Mouse (Mus musculus) MEL (cell line): ENCODE results near the gene Thada. TPM values are rescaled to one million over a fixed set of nuclear protein-coding genes. Genes with fewer than 3 reads are reported as not detected.

Source experiments
- DNase-seq: peaks from one replicate; pipeline ENCODE4 v3.0.0; 2011; ENCODE audit warnings: low read depth, low spot score
- H3K27ac ChIP-seq: 2 replicates; pipeline ENCODE4 v1.5.1; 2012; ENCODE audit warnings: low read depth, mild to moderate bottlenecking, control low read depth, low read length, moderate library complexity; ENCODE audit not compliant: control insufficient read depth
- H3K27me3 ChIP-seq, 2 experiments: fragments of 150-350 bp in 1 of 2; sonication (generic) in 1 of 2; 2 replicates each; pipeline ENCODE4 v1.6.1; 2012; ENCODE audit warnings: low read length in 2 of 2, mild to moderate bottlenecking in 2 of 2, improper control_type of control experiment in 1 of 2, moderate library complexity in 1 of 2; ENCODE audit not compliant: insufficient read depth in 2 of 2, control insufficient read depth in 1 of 2
- H3K36me3 ChIP-seq, 2 experiments: 2 replicates each; pipeline ENCODE4 v1.6.1; 2012 to 2014; ENCODE audit warnings: low read length in 2 of 2, improper control_type of control experiment in 1 of 2, inconsistent platforms in 1 of 2, mild to moderate bottlenecking in 1 of 2; ENCODE audit not compliant: insufficient read depth in 2 of 2, control insufficient read depth in 1 of 2
- H3K4me1 ChIP-seq, 2 experiments: fragments of 150-350 bp in 1 of 2; sonication (generic) in 1 of 2; 2 replicates each; pipeline ENCODE4 v1.6.1; 2012; ENCODE audit warnings: low read length in 2 of 2, improper control_type of control experiment in 1 of 2, mild to moderate bottlenecking in 1 of 2; ENCODE audit not compliant: insufficient read depth in 2 of 2, control insufficient read depth in 1 of 2
- H3K4me3 ChIP-seq, 2 experiments: fragments of 150-350 bp in 1 of 2; sonication (generic) in 1 of 2; 2 replicates each; pipeline ENCODE4 v1.5.1; 2012; ENCODE audit warnings: low read depth in 2 of 2, low read length in 2 of 2, mild to moderate bottlenecking in 2 of 2, moderate library complexity in 2 of 2, control low read depth in 1 of 2, improper control_type of control experiment in 1 of 2; ENCODE audit not compliant: control insufficient read depth in 1 of 2, insufficient read depth in 1 of 2
- H3K79me2 ChIP-seq: 2 replicates; pipeline ENCODE4 v1.6.1; 2012; ENCODE audit warnings: mild to moderate bottlenecking, low read length, moderate library complexity; ENCODE audit not compliant: control insufficient read depth, poor library complexity, insufficient read depth
- H3K9ac ChIP-seq: 2 replicates; pipeline ENCODE4 v1.6.1; 2012; ENCODE audit warnings: low read depth, mild to moderate bottlenecking, control low read depth, low read length, moderate library complexity; ENCODE audit not compliant: control insufficient read depth, poor library complexity, severe bottlenecking
- H3K9me3 ChIP-seq: fragments of 150-350 bp; sonication (generic); replicated peaks from 2 replicates; pipeline ENCODE4 v1.6.1; 2012; ENCODE audit warnings: mild to moderate bottlenecking, low read length, improper control_type of control experiment, moderate library complexity; ENCODE audit not compliant: insufficient read depth
- CHD1 ChIP-seq: IDR thresholded peaks from 2 replicates; pipeline ENCODE4 v1.6.1; 2012; ENCODE audit warnings: low read depth, mild to moderate bottlenecking, inconsistent platforms, low read length, improper control_type of control experiment
- GABPA ChIP-seq: IDR thresholded peaks from 2 replicates; pipeline ENCODE4 v1.6.1; 2012; ENCODE audit warnings: low read depth, mild to moderate bottlenecking, inconsistent platforms, low read length, improper control_type of control experiment, moderate library complexity
- GATA1 ChIP-seq: IDR thresholded peaks from 2 replicates; pipeline ENCODE4 v1.6.1; 2011; ENCODE audit warnings: low read depth, low read length, improper control_type of control experiment
- HCFC1 ChIP-seq: IDR thresholded peaks from 2 replicates; pipeline ENCODE4 v1.6.1; 2012; ENCODE audit warnings: low read depth, mild to moderate bottlenecking, inconsistent platforms, low read length, improper control_type of control experiment, moderate library complexity
- MAFK ChIP-seq: IDR thresholded peaks from 2 replicates; pipeline ENCODE4 v1.6.1; 2011; ENCODE audit warnings: low read depth, mild to moderate bottlenecking, low read length, improper control_type of control experiment, borderline replicate concordance
- MAX ChIP-seq: IDR thresholded peaks from 2 replicates; pipeline ENCODE4 v1.6.1; 2011; ENCODE audit warnings: low read length, improper control_type of control experiment
- MAZ ChIP-seq: IDR thresholded peaks from 2 replicates; pipeline ENCODE4 v1.6.1; 2012; ENCODE audit warnings: low read depth, mild to moderate bottlenecking, inconsistent platforms, low read length, improper control_type of control experiment
- MXI1 ChIP-seq: IDR thresholded peaks from 2 replicates; pipeline ENCODE4 v1.6.1; 2011; ENCODE audit warnings: mild to moderate bottlenecking, low read depth, low read length, improper control_type of control experiment
- MYB ChIP-seq: IDR thresholded peaks from 2 replicates; pipeline ENCODE4 v1.6.1; 2011; ENCODE audit warnings: mild to moderate bottlenecking, low read depth, low read length, improper control_type of control experiment
- MYC ChIP-seq: IDR thresholded peaks from 2 replicates; pipeline ENCODE4 v1.6.1; 2011; ENCODE audit warnings: low read depth, mild to moderate bottlenecking, low read length, improper control_type of control experiment, moderate library complexity
- NELFE ChIP-seq: IDR thresholded peaks from 2 replicates; pipeline ENCODE4 v1.6.1; 2011; ENCODE audit warnings: low read depth, low read length, improper control_type of control experiment
- NRF1 ChIP-seq: IDR thresholded peaks from 2 replicates; pipeline ENCODE4 v1.6.1; 2014; ENCODE audit warnings: low read depth, mild to moderate bottlenecking, inconsistent platforms, low read length, improper control_type of control experiment, moderate library complexity; ENCODE audit not compliant: poor library complexity, insufficient read depth, severe bottlenecking
- POLR2A ChIP-seq, 2 experiments: IDR thresholded peaks; 2 replicates each; pipeline ENCODE4 v1.6.1; 2011 to 2012; ENCODE audit warnings: low read length in 2 of 2, mild to moderate bottlenecking in 2 of 2, control low read depth in 1 of 2, improper control_type of control experiment in 1 of 2, low read depth in 1 of 2, moderate library complexity in 1 of 2; ENCODE audit not compliant: control insufficient read depth in 1 of 2, insufficient read depth in 1 of 2, poor library complexity in 1 of 2
- POLR2AphosphoS2 ChIP-seq: IDR thresholded peaks from 2 replicates; pipeline ENCODE4 v1.6.1; 2011; ENCODE audit warnings: low read length, improper control_type of control experiment
- TBP ChIP-seq: IDR thresholded peaks from 2 replicates; pipeline ENCODE4 v1.8.0; 2011; ENCODE audit warnings: low read depth, low read length, improper control_type of control experiment
- USF1 ChIP-seq: IDR thresholded peaks from 2 replicates; pipeline ENCODE4 v1.6.1; 2014; ENCODE audit warnings: low read depth, mild to moderate bottlenecking, inconsistent platforms, low read length, improper control_type of control experiment, moderate library complexity
- ZMIZ1 ChIP-seq: IDR thresholded peaks from 2 replicates; pipeline ENCODE4 v1.6.1; 2012; ENCODE audit warnings: low read depth, mild to moderate bottlenecking, inconsistent platforms, low read length, improper control_type of control experiment, moderate library complexity
- polyA plus RNA-seq, 2 experiments: library from polyadenylated mRNA; stranded (reverse) in 1 of 2; unstranded in 1 of 2; fragments of >175 nt in 1 of 2; fragments of >200 nt in 1 of 2; gene quantifications; 2 replicates each; pipeline versions ENCODE4 v1.2.1 to v1.2.4; 2012; ENCODE audit warnings: low replicate concordance in 2 of 2, low read depth in 1 of 2; ENCODE audit not compliant: insufficient read length in 2 of 2, insufficient read depth in 1 of 2, missing spikeins in 1 of 2
- total RNA-seq: library from RNA; depleted of rRNA; stranded (reverse); fragments of 300-350 nt; gene quantifications from 2 replicates; pipeline ENCODE4 v1.2.3, GENCODE M21; 2012

Thada gene
- total and polyA plus RNA-seq, 3 experiments = 19.8 to 20.6 TPM; not detected in 1

DNA sequence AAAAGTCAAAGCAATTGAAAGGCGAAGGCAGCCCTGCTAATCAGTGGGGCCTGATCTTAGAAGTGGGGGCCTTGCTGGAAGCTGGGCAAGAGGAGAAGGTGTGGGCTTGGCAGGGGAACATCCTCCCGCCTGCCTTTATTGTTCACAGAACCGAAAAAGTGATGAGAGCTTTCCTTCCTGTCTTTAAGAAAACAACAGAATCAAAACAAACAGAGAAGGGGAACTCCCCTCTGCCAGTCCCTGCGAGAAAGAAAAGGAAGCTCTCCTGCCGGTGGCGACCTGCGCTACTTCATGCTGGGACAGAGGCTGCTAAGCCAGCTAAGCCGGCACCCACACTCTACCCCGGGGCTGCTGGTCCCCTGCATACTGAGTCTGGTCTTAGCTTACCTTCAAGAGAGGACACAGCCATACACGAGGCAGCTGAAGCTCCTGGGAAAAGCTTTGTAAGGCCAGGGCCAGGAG, 320.1 kb downstream of the Thada start (continued):
- TF ChIP-seq CHD1 = no peak; the same call in 1 of the 2 replicates
- peak; percentile 88 for TF ChIP-seq TBP

DNA sequence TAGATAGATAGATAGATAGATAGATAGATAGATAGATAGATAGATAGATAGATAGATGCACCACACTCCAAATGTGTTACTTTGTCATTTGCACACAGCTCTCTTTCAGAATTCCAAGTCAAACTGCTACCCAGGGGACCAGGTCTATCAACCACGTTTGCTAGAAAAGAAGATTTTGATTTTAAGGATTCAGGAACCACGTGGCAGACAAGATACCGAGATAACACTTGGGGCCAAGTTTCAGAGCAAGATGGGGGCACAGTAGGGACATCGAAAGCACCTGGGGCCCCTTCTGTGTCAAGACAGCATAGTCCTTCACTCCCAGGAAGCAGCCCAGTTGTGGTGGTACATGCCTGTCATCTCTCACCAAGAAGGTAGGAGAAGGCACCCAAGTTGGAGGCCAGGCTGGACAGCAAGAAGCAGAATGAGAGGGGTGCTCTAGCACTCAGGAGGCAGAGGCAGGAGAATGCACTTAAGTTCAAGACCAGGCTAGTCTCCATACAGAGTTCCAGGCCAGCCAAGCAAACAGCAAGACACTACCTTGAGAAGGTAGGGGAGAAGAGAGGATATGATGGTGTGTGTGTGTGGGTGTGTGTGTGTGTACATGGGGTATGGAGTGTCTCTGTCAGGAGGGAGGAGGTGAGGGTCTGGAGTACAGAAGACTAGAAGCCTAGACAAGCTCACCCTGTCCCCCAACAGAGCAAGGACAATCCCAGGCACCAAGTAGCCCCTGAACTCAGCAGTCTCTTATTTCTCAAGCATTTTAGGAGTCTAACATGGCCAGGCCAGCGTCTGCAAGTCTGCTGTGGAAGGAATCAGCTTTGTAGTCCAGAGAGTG, 321.0 kb downstream of the Thada start:
- Histone ChIP-seq H3K36me3 (peaks cover 0 to 42% of the 10 kb centered on the region in 2 experiments; a peak in 2 of 4 replicates), H3K79me2 (peaks cover 11% of the 10 kb centered on the region), H3K27ac (peak overlapping the region; percentile 99), H3K9ac (peak overlapping the region; percentile 77), H3K27me3 (no peaks in the 10 kb centered on the region), H3K9me3 (no peaks in the 10 kb centered on the region), H3K4me3 (peak overlapping the region; percentile 15 to 57; a peak in 3 of 4 replicates), H3K4me1 (peaks cover 21 to 67% of the 10 kb centered on the region in 2 experiments)
- peak; percentile 57 for TF ChIP-seq MAX
- peak; percentile 28; the same call in 1 of the 2 replicates for TF ChIP-seq MXI1
- TF ChIP-seq USF1 = peak; percentile 70
- TF ChIP-seq GATA1 = peak; percentile 55
- TF ChIP-seq MYB = no peak
- no peak for DNase-seq

DNA sequence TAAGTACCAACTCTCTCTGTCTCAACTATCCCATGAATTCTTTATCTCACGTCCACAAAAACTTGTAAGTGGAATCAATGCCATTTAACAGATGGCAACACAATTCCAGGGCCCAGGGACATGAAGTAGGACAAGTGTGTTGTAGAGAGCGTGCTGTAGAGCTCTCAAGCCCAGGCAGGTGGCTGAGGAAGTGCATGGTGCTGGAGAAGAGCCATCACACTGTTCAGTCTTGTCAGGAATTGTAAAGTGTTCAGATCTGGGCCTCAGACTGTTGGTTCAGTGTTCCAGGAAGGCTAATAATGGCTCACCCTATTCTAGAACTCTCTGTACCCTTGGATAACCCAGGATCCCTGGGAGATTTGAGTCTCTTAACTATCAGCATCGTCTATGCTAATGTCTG, 321.9 kb downstream of the Thada start:
- Histone ChIP-seq H3K4me3 (no peak overlapping the region), H3K79me2 (peaks cover 11% of the 10 kb centered on the region), H3K9ac (no peak overlapping the region), H3K36me3 (peaks cover 0 to 34% of the 10 kb centered on the region in 2 experiments; a peak in 2 of 4 replicates), H3K4me1 (peaks cover 19 to 61% of the 10 kb centered on the region in 2 experiments), H3K27ac (no peak overlapping the region), H3K9me3 (no peaks in the 10 kb centered on the region), H3K27me3 (no peaks in the 10 kb centered on the region)
- no peak for DNase-seq
- TF ChIP-seq MAX (no peak), MAFK (no peak), HCFC1 (no peak), MYC (no peak)

DNA sequence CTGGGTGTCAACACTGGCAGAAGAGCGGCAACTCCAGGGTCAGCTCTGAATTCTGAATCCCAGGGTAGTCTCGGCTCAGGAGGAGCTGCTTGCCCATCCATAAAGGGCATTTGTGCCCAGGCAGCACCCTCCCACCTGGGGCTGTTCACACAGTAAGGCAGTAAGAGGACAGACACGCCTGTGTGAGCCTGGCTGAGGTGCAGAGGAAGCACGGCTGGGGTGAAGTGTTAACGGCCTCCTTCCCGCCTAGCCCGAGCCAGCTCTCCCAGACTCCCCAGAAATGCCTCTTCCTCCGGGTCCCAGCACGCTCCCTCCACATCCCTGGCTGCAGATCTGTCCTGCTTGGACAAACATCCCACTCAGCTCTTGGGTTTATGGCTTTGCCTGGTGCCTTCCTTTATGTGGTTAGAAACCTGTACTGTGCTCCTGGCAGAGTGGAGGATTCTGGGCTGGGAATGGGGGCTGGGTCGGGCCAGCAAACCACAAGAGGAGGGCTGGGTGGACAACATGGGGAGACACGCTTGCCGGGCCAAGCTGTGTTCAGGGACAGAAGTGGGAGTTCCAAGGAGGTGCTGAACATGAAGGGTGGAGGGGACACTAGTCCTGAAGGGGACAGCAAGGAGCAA, 322.7 kb downstream of the Thada start:
- no peaks in the 10 kb centered on the region for H3K9me3 ChIP-seq
- TF ChIP-seq MAZ (no peak), MYC (no peak), NRF1 (no peak), GABPA (no peak), ZMIZ1 (no peak), NELFE (no peak), POLR2AphosphoS2 (no peak), HCFC1 (no peak), POLR2A (IDR thresholded peaks at IDR 0.05; ENCODE audit: control insufficient read depth in 1 of 2, insufficient read depth in 1 of 2, low read depth in 1 of 2, low read length in 2 of 2, poor library complexity in 1 of 2) (no peak)
- H3K9ac ChIP-seq = no peak overlapping the region
- peaks cover 11% of the 10 kb centered on the region for H3K79me2 ChIP-seq
- DNase-seq = no peak
- H3K27me3 ChIP-seq = no peaks in the 10 kb centered on the region
- H3K27ac ChIP-seq = no peak overlapping the region
- H3K36me3 ChIP-seq = peaks cover 0 to 28% of the 10 kb centered on the region in 2 experiments; a peak in 2 of 4 replicates
- peaks cover 11 to 57% of the 10 kb centered on the region in 2 experiments for H3K4me1 ChIP-seq
- H3K4me3 ChIP-seq = no peak overlapping the region
